ENCODE assay signal across 27 mouse cellular contexts in the genomic region with DNA sequence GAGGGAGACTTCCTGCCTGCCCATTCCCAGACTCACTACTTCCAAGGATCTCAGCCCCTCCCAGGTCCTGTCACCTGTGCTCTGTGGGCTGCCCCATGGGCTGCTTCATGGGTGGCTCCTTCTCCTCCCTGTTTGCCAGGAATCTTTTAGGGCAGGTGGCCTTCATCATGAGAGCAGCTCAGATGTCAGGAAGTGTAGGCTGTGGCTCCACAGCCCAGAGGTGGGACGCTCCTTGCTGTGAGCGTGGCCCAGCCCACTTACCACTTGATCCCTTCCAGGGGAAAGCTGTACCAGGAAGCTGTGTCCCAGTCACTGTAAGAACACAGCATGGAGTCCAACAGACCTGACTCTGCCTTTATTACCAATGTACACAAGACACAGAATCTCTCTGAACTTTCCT. TPM values are rescaled to one million over a fixed set of nuclear protein-coding genes. Genes with fewer than 3 reads are reported as not detected.
DNase-seq lines count a peak whose midpoint lies in the region; ATAC-seq and TF ChIP-seq lines count a peak whose summit lies in the region.
"Had no signal": no experiment of that assay in that cellular context is flagged by ENCODE, and none has a peak within 500 bp of the region (broad histone marks: within the 10 kb centered on the region; RNA-seq: fewer than 3 reads in every experiment).

No protein-coding gene starts in this region.

- no peak for TF ChIP-seq CTCF in stomach, postnatal 0 days (IDR thresholded peaks at IDR 0.05; ENCODE audit: low read depth)

- no peak for TF ChIP-seq EP300 in stomach, postnatal 0 days (optimal IDR thresholded peaks at IDR 0.05)

- 14% methylated on average over 2 of the region's 2 CpGs for WGBS in kidney, embryonic 14.5 days
- 26% methylated on average over 2 of the region's 2 CpGs for WGBS in lung, embryonic 16.5 days
- 48% methylated on average over 2 of the region's 2 CpGs for WGBS in limb, embryonic 10.5 days
- 35% methylated on average over 2 of the region's 2 CpGs for WGBS in stomach, postnatal 0 days

- peaks cover 24% of the 10 kb centered on the region for H3K4me1 ChIP-seq in kidney, embryonic 14.5 days (ENCODE audit: control insufficient read depth, insufficient read depth, low read length)
- H3K4me1 ChIP-seq in lung, embryonic 16.5 days (replicated peaks; ENCODE audit: control insufficient read depth, insufficient read depth, low read length) = peaks cover 2% of the 10 kb centered on the region; the same call in 1 of the 2 replicates
- peaks cover 47% of the 10 kb centered on the region for H3K4me1 ChIP-seq in limb, embryonic 10.5 days
- 0 out of 2 replicates have a peak, but pooled peaks cover 2% of the 10 kb centered on the region for H3K4me1 ChIP-seq in stomach, postnatal 0 days (replicated peaks; ENCODE audit: control insufficient read depth, insufficient read depth)
- H3K4me1 ChIP-seq: forebrain, embryonic 15.5 days had no signal

- no peak overlapping the region for H3K4me3 ChIP-seq in kidney, embryonic 14.5 days (ENCODE audit: low read length)
- no peak overlapping the region for H3K4me3 ChIP-seq in lung, embryonic 16.5 days (ENCODE audit: low read length)
- H3K4me3 ChIP-seq in limb, embryonic 10.5 days = no peak overlapping the region
- H3K4me3 ChIP-seq in stomach, postnatal 0 days (ENCODE audit: low read depth, low read length) = no peak overlapping the region
- H3K4me3 ChIP-seq: embryonic facial prominence, embryonic 13.5 days; forebrain, embryonic 15.5 days; hindbrain, embryonic 15.5 days; midbrain, embryonic 12.5 days had no signal

- H3K27me3 ChIP-seq in kidney, embryonic 14.5 days (ENCODE audit: control insufficient read depth, insufficient read depth, low read length) = no peaks in the 10 kb centered on the region
- H3K27me3 ChIP-seq in lung, embryonic 16.5 days (ENCODE audit: control insufficient read depth, insufficient read depth, low read depth, low read length) = no peaks in the 10 kb centered on the region
- no peaks in the 10 kb centered on the region for H3K27me3 ChIP-seq in limb, embryonic 10.5 days (ENCODE audit: low read depth, poor library complexity, severe bottlenecking)
- no peaks in the 10 kb centered on the region for H3K27me3 ChIP-seq in stomach, postnatal 0 days (ENCODE audit: control insufficient read depth, insufficient read depth, low read length)
- H3K27me3 ChIP-seq: embryonic facial prominence, embryonic 13.5 days; forebrain, embryonic 15.5 days; hindbrain, embryonic 15.5 days; Patski had no signal

- H3K9me3 ChIP-seq in kidney, embryonic 14.5 days (ENCODE audit: control insufficient read depth, low read length) = no peaks in the 10 kb centered on the region
- H3K9me3 ChIP-seq in lung, embryonic 16.5 days (ENCODE audit: control insufficient read depth, low read length) = no peaks in the 10 kb centered on the region
- no peaks in the 10 kb centered on the region for H3K9me3 ChIP-seq in limb, embryonic 10.5 days (replicated peaks)
- H3K9me3 ChIP-seq in stomach, postnatal 0 days (ENCODE audit: control insufficient read depth, low read length) = no peaks in the 10 kb centered on the region
- H3K9me3 ChIP-seq: embryonic facial prominence, embryonic 13.5 days; forebrain, embryonic 15.5 days; hindbrain, embryonic 15.5 days; midbrain, embryonic 12.5 days had no signal

- H3K9ac ChIP-seq in kidney, embryonic 14.5 days (ENCODE audit: low read depth, low read length) = no peak overlapping the region
- no peak overlapping the region for H3K9ac ChIP-seq in lung, embryonic 16.5 days (ENCODE audit: low read length)
- no peak overlapping the region; the same call in 1 of the 2 replicates for H3K9ac ChIP-seq in stomach, postnatal 0 days (ENCODE audit: low read length)
- H3K9ac ChIP-seq: embryonic facial prominence, embryonic 13.5 days; forebrain, embryonic 15.5 days; hindbrain, embryonic 15.5 days; midbrain, embryonic 12.5 days had no signal

- ATAC-seq in kidney, embryonic 14.5 days (ENCODE audit: low FRiP score, low TSS enrichment) = peak; percentile 61
- ATAC-seq in lung, embryonic 16.5 days (ENCODE audit: low read depth) = peak; percentile 62
- peak; percentile 66 for ATAC-seq in stomach, postnatal 0 days (ENCODE audit: low FRiP score, low TSS enrichment)
- ATAC-seq: forebrain, embryonic 15.5 days; Patski had no signal

- H3K4me2 ChIP-seq in kidney, embryonic 14.5 days (replicated peaks; ENCODE audit: low read depth, low read length) = no peak overlapping the region
- H3K4me2 ChIP-seq in lung, embryonic 16.5 days (ENCODE audit: low read depth, low read length) = no peak overlapping the region
- H3K4me2 ChIP-seq in stomach, postnatal 0 days (replicated peaks; ENCODE audit: low read depth) = no peak overlapping the region
- H3K4me2 ChIP-seq: embryonic facial prominence, embryonic 13.5 days; forebrain, embryonic 15.5 days; heart, embryonic 11.5 days; hindbrain, embryonic 15.5 days; midbrain, embryonic 12.5 days had no signal

- peaks cover 7% of the 10 kb centered on the region; the same call in 1 of the 2 replicates for H3K36me3 ChIP-seq in kidney, embryonic 14.5 days (ENCODE audit: control insufficient read depth, insufficient read depth, low read length)
- H3K36me3 ChIP-seq in lung, embryonic 16.5 days (ENCODE audit: control insufficient read depth, insufficient read depth, low read length) = no peaks in the 10 kb centered on the region
- no peaks in the 10 kb centered on the region for H3K36me3 ChIP-seq in limb, embryonic 10.5 days
- no peaks in the 10 kb centered on the region for H3K36me3 ChIP-seq in stomach, postnatal 0 days (ENCODE audit: control insufficient read depth, insufficient read depth, low read length)
- H3K36me3 ChIP-seq: embryonic facial prominence, embryonic 13.5 days; forebrain, embryonic 15.5 days; hindbrain, embryonic 15.5 days; midbrain, embryonic 12.5 days had no signal

- no peak overlapping the region for H3K27ac ChIP-seq in kidney, embryonic 14.5 days (ENCODE audit: low read depth, low read length)
- no peak overlapping the region for H3K27ac ChIP-seq in lung, embryonic 16.5 days (ENCODE audit: low read length)
- H3K27ac ChIP-seq in limb, embryonic 10.5 days = peak overlapping the region; percentile 0; the same call in 1 of the 2 replicates
- H3K27ac ChIP-seq in stomach, postnatal 0 days (replicated peaks) = peak overlapping the region; percentile 78
- H3K27ac ChIP-seq: embryonic facial prominence, embryonic 13.5 days; forebrain, embryonic 15.5 days; hindbrain, embryonic 15.5 days; midbrain, embryonic 12.5 days had no signal

- DNase-seq in kidney, adult 11 months = no peak
- no peak for DNase-seq in lung, postnatal 10 days
- no peak for DNase-seq in limb, embryonic 10.5 days (ENCODE audit: low spot score)
- peak; percentile 71 for DNase-seq in stomach, postnatal 0 days (ENCODE audit: low spot score)
- no peak for DNase-seq in left cerebral cortex, adult 8-10 months (ENCODE audit: low spot score in 2 of 2)
- no peak for DNase-seq in urinary bladder, postnatal 36 days (ENCODE audit: low spot score in 2 of 2)
- DNase-seq: adrenal gland, adult 2 months; cerebellum, adult 11-12 months; cerebellum, postnatal 10 days; gastrocnemius, postnatal 10 days; heart, adult 11 months; kidney, adult 18-20 months; layer of hippocampus, adult 9-11 months; left cerebral cortex, postnatal 4 days; thymus, adult 18-20 months; thymus, postnatal 36 days had no signal

RNA-seq across cellular contexts. Expression of gene Hip1r, which starts 13.5 kb away (rescaled TPM):
- polyA plus RNA-seq in kidney, embryonic 14.5 days (2014; fragmentation: Nextera tagmentation; extraction: Ambion mirVana) = 11.0 and 13.0 TPM in 2 replicates
- 13.8 and 14.5 TPM in 2 replicates for polyA plus RNA-seq in lung, embryonic 16.5 days (2015; fragmentation: Nextera tagmentation; extraction: Ambion mirVana)
- 7.1 and 8.3 TPM in 2 replicates for polyA plus RNA-seq in limb, embryonic 10.5 days (2016; fragmentation: Nextera tagmentation; extraction: Ambion mirVana)
- polyA plus RNA-seq in stomach, postnatal 0 days (2015; fragmentation: Nextera tagmentation; extraction: Ambion mirVana) = 31.2 and 32.2 TPM in 2 replicates
- total RNA-seq in left cerebral cortex, adult 8-10 months (2022) = 10 to 100 TPM; 59.9 to 72.4 (median 63.5) TPM

RNA-seq across cellular contexts. Expression of gene Vps37b, which starts 45.1 kb away (rescaled TPM):
- 20.2 and 27.6 TPM in 2 replicates for polyA plus RNA-seq in kidney, embryonic 14.5 days (2014; fragmentation: Nextera tagmentation; extraction: Ambion mirVana)
- 39.2 and 41.6 TPM in 2 replicates for polyA plus RNA-seq in lung, embryonic 16.5 days (2015; fragmentation: Nextera tagmentation; extraction: Ambion mirVana)
- 40.5 and 42.6 TPM in 2 replicates for polyA plus RNA-seq in limb, embryonic 10.5 days (2016; fragmentation: Nextera tagmentation; extraction: Ambion mirVana)
- polyA plus RNA-seq in stomach, postnatal 0 days (2015; fragmentation: Nextera tagmentation; extraction: Ambion mirVana) = 31.0 and 35.8 TPM in 2 replicates
- 10 to 100 TPM; 35.5 to 47.5 (median 42.3) TPM for total RNA-seq in left cerebral cortex, adult 8-10 months (2022)

RNA-seq across cellular contexts. Expression of gene Ccdc62, which starts 56.4 kb away (rescaled TPM):
- polyA plus RNA-seq in kidney, embryonic 14.5 days (2014; fragmentation: Nextera tagmentation; extraction: Ambion mirVana) = 6.2 and 7.3 TPM in 2 replicates
- polyA plus RNA-seq in lung, embryonic 16.5 days (2015; fragmentation: Nextera tagmentation; extraction: Ambion mirVana) = 7.7 and 8.0 TPM in 2 replicates
- polyA plus RNA-seq in limb, embryonic 10.5 days (2016; fragmentation: Nextera tagmentation; extraction: Ambion mirVana) = 4.0 and 6.2 TPM in 2 replicates
- 5.4 TPM in 2 replicates for polyA plus RNA-seq in stomach, postnatal 0 days (2015; fragmentation: Nextera tagmentation; extraction: Ambion mirVana)
- total RNA-seq in left cerebral cortex, adult 8-10 months (2022) = 1 to 10 TPM; 2.0 to 6.9 (median 5.4) TPM

RNA-seq across cellular contexts. Expression of gene Gm43518, which starts 59.7 kb away (rescaled TPM):
- 0.89 and 3.8 TPM in 2 replicates for polyA plus RNA-seq in kidney, embryonic 14.5 days (2014; fragmentation: Nextera tagmentation; extraction: Ambion mirVana)
- 2.0 and 2.3 TPM in 2 replicates for polyA plus RNA-seq in lung, embryonic 16.5 days (2015; fragmentation: Nextera tagmentation; extraction: Ambion mirVana)
- polyA plus RNA-seq in limb, embryonic 10.5 days (2016; fragmentation: Nextera tagmentation; extraction: Ambion mirVana) = 1.3 and 3.2 TPM in 2 replicates
- polyA plus RNA-seq in stomach, postnatal 0 days (2015; fragmentation: Nextera tagmentation; extraction: Ambion mirVana) = 0.56 and 0.91 TPM in 2 replicates
- 1 to 10 TPM in 1 of 4 experiments, not detected in 3; 1.2 TPM for total RNA-seq in left cerebral cortex, adult 8-10 months (2022)
- total RNA-seq: ES-E14 had no signal
- polyA plus RNA-seq: adrenal gland, adult 2 months; large intestine, adult 2 months; neural tube, embryonic 11.5 days had no signal

Comparison
In these comparisons a context has a peak if more than half of its experiments do, and no peak if none do; other contexts are left out.
1. H3K27ac ChIP-seq: peak in limb, embryonic 10.5 days (single experiment) and stomach, postnatal 0 days (single experiment); none in kidney, embryonic 14.5 days (single experiment) and lung, embryonic 16.5 days (single experiment).
2. Peak in every context shown above with its lines, with median percentiles within 50 percentile points of each other: ATAC-seq.